Mouse (Mus musculus): Measurements from ENCODE around the gene Speg. TPM values are rescaled to one million over a fixed set of nuclear protein-coding genes. Genes with fewer than 3 reads are reported as not detected.

Speg gene
- polyA plus RNA-seq, 1 experiment from 2014 or later = 20.8 TPM

DNA sequence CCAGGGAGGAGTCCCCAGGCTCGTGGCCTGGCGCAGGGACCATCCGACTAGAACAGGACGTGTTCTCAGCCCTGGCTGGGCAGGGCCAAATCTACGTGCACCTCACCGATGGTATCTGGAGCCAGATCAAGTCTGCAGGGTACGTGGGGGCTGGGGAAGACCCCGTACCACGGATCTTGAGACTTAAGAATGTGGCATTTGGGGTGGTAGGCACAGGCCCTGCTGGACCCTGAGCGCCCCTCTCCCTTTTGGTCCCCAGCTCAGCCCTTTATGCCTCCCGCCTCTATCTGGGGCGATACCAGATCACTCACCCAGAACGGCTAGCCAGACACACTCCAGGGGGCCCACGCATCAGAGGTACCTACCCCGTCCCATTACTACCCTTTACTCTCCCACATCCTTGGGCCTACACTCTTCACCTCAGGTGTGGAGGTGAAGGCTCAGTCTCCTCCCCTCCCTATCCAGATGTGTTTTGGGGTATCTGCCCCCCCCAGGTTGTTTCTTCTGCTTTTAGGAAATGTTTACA, 66.4 kb downstream of the Speg start:
- WGBS = 88% methylated on average over 15 of the region's 15 CpGs
- H3K27me3 ChIP-seq (ENCODE audit: control insufficient read depth, insufficient read depth, low read length) = no peaks in the 10 kb centered on the region
- peaks cover 51% of the 10 kb centered on the region for H3K4me1 ChIP-seq (ENCODE audit: control insufficient read depth, insufficient read depth, low read length)
- no peak for ATAC-seq (ENCODE audit: low read depth)
- no peaks in the 10 kb centered on the region for H3K36me3 ChIP-seq (ENCODE audit: control insufficient read depth, insufficient read depth, low read length)
- 0 out of 2 replicates have a peak overlapping the region, but pooled peaks have one; percentile 80 for H3K27ac ChIP-seq (ENCODE audit: low read depth, low read length)
- no peak overlapping the region for H3K4me2 ChIP-seq (ENCODE audit: low read depth, low read length)
- H3K9ac ChIP-seq (replicated peaks; ENCODE audit: low read depth, low read length) = no peak overlapping the region
- H3K9me3 ChIP-seq (ENCODE audit: control insufficient read depth, low read length) = no peaks in the 10 kb centered on the region
- no peak overlapping the region for H3K4me3 ChIP-seq (ENCODE audit: low read depth, low read length)

GRCm38 (mm10) chr1:75442171-75442570, 67.1 kb downstream of the Speg start:
- H3K9ac ChIP-seq (replicated peaks; ENCODE audit: low read depth, low read length) = no peak overlapping the region
- no peaks in the 10 kb centered on the region for H3K36me3 ChIP-seq (ENCODE audit: control insufficient read depth, insufficient read depth, low read length)
- ATAC-seq (ENCODE audit: low read depth) = no peak
- no peaks in the 10 kb centered on the region for H3K9me3 ChIP-seq (ENCODE audit: control insufficient read depth, low read length)
- H3K27me3 ChIP-seq (ENCODE audit: control insufficient read depth, insufficient read depth, low read length) = no peaks in the 10 kb centered on the region
- H3K4me1 ChIP-seq (ENCODE audit: control insufficient read depth, insufficient read depth, low read length) = peaks cover 52% of the 10 kb centered on the region
- no peak overlapping the region for H3K4me2 ChIP-seq (ENCODE audit: low read depth, low read length)
- WGBS = 85% methylated on average over 9 of the region's 9 CpGs
- no peak overlapping the region for H3K4me3 ChIP-seq (ENCODE audit: low read depth, low read length)
- H3K27ac ChIP-seq (ENCODE audit: low read depth, low read length) = peak overlapping the region; percentile 80

DNA sequence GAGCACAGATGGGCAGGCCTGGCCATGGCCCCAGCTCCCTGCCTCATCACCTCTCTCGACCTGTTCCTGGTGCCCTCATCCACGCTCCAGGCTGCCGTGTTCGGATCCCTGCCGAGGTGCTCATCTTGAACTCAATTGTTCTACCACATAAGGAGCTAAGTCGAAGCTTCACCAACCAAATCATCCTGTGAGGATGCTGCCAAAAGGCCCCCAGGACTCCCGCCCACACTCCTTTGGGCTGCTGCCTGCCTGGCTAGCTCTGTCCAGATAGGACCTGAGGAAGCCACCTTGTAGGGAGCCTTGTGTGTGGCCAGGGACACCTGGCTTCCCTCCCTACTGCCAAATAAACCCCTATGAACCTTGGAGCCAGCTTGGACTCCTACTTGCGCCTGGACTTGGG, 67.7 kb downstream of the Speg start:
- H3K4me3 ChIP-seq (ENCODE audit: low read depth, low read length) = no peak overlapping the region
- H3K9ac ChIP-seq (replicated peaks; ENCODE audit: low read depth, low read length) = no peak overlapping the region
- peaks cover 59% of the 10 kb centered on the region for H3K4me1 ChIP-seq (ENCODE audit: control insufficient read depth, insufficient read depth, low read length)

GRCm38 (mm10) chr1:75443247-75444024, 68.3 kb downstream of the Speg start:
- H3K4me2 ChIP-seq (ENCODE audit: low read depth, low read length) = peak overlapping the region; percentile 25; the same call in 1 of the 2 replicates
- WGBS = 8% methylated on average over 13 of the region's 13 CpGs
- H3K36me3 ChIP-seq (ENCODE audit: control insufficient read depth, insufficient read depth, low read length) = no peaks in the 10 kb centered on the region
- H3K27ac ChIP-seq (ENCODE audit: low read depth, low read length) = peak overlapping the region; percentile 80
- H3K9me3 ChIP-seq (ENCODE audit: control insufficient read depth, low read length) = no peaks in the 10 kb centered on the region
- ATAC-seq (ENCODE audit: low read depth) = peak; percentile 30
- H3K9ac ChIP-seq (replicated peaks; ENCODE audit: low read depth, low read length) = no peak overlapping the region
- no peak overlapping the region for H3K4me3 ChIP-seq (ENCODE audit: low read depth, low read length)
- no peaks in the 10 kb centered on the region for H3K27me3 ChIP-seq (ENCODE audit: control insufficient read depth, insufficient read depth, low read length)
- H3K4me1 ChIP-seq (ENCODE audit: control insufficient read depth, insufficient read depth, low read length) = peaks cover 63% of the 10 kb centered on the region

More for the DNA sequence above, 67.7 kb downstream of the Speg start:
- H3K27me3 ChIP-seq (ENCODE audit: control insufficient read depth, insufficient read depth, low read length) = no peaks in the 10 kb centered on the region
- no peaks in the 10 kb centered on the region for H3K9me3 ChIP-seq (ENCODE audit: control insufficient read depth, low read length)
- WGBS = 32% methylated on average over 8 of the region's 8 CpGs
- no peaks in the 10 kb centered on the region for H3K36me3 ChIP-seq (ENCODE audit: control insufficient read depth, insufficient read depth, low read length)
- no peak overlapping the region for H3K4me2 ChIP-seq (ENCODE audit: low read depth, low read length)
- H3K27ac ChIP-seq (ENCODE audit: low read depth, low read length) = peak overlapping the region; percentile 80
- no peak for ATAC-seq (ENCODE audit: low read depth)

DNA sequence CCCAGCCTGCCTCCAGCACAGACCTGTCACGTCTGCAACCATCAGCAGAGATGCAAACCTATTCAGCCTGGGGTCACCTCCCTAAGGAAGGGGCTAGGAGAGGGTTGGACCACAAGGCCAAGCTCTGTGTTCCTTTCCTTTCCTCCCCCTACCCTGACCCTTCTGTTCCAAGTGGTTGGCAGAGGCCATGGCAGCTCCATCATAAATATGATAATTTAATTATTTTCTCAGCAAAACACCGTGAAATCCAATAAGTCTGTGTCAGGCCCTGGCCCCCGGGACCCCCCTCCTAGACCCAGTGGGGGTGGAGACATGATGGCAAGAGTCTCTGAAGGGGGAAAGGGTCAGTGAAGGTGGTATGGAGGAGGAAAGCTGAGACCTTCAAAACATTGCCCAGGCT, 69.1 kb downstream of the Speg start:
- peaks cover 70% of the 10 kb centered on the region for H3K4me1 ChIP-seq (ENCODE audit: control insufficient read depth, insufficient read depth, low read length)
- H3K36me3 ChIP-seq (ENCODE audit: control insufficient read depth, insufficient read depth, low read length) = no peaks in the 10 kb centered on the region
- H3K9ac ChIP-seq (replicated peaks; ENCODE audit: low read depth, low read length) = no peak overlapping the region
- H3K4me3 ChIP-seq (ENCODE audit: low read depth, low read length) = no peak overlapping the region
- WGBS = 21% methylated on average over 3 of the region's 3 CpGs
- H3K27me3 ChIP-seq (ENCODE audit: control insufficient read depth, insufficient read depth, low read length) = no peaks in the 10 kb centered on the region
- H3K27ac ChIP-seq (ENCODE audit: low read depth, low read length) = peak overlapping the region; percentile 80
- peak overlapping the region; percentile 25; the same call in 1 of the 2 replicates for H3K4me2 ChIP-seq (ENCODE audit: low read depth, low read length)
- ATAC-seq (ENCODE audit: low read depth) = no peak
- H3K9me3 ChIP-seq (ENCODE audit: control insufficient read depth, low read length) = no peaks in the 10 kb centered on the region

GRCm38 (mm10) chr1:75445141-75445701, 70.1 kb downstream of the Speg start:
- peak; percentile 6; the same call in 1 of the 2 replicates for ATAC-seq (ENCODE audit: low read depth)

GRCm38 (mm10) chr1:75445751-75446611, 70.9 kb downstream of the Speg start:
- peak overlapping the region; percentile 74 for H3K27ac ChIP-seq (ENCODE audit: low read depth, low read length)
- under 1% methylated on average over 22 of the region's 22 CpGs for WGBS
- no peaks in the 10 kb centered on the region for H3K9me3 ChIP-seq (ENCODE audit: control insufficient read depth, low read length)
- H3K9ac ChIP-seq (replicated peaks; ENCODE audit: low read depth, low read length) = no peak overlapping the region
- peaks cover 4% of the 10 kb centered on the region for H3K27me3 ChIP-seq (ENCODE audit: control insufficient read depth, insufficient read depth, low read length)
- peak; percentile 3; the same call in 1 of the 2 replicates for ATAC-seq (ENCODE audit: low read depth)
- H3K4me3 ChIP-seq (ENCODE audit: low read depth, low read length) = no peak overlapping the region
- peaks cover 85% of the 10 kb centered on the region for H3K4me1 ChIP-seq (ENCODE audit: control insufficient read depth, insufficient read depth, low read length)
- peak overlapping the region; percentile 32 for H3K4me2 ChIP-seq (ENCODE audit: low read depth, low read length)
- no peaks in the 10 kb centered on the region for H3K36me3 ChIP-seq (ENCODE audit: control insufficient read depth, insufficient read depth, low read length)

More at GRCm38 (mm10) chr1:75445141-75445701, 70.1 kb downstream of the Speg start:
- Histone ChIP-seq H3K9me3 (ENCODE audit: control insufficient read depth, low read length) (no peaks in the 10 kb centered on the region), H3K27ac (ENCODE audit: low read depth, low read length) (peak overlapping the region; percentile 74), H3K36me3 (ENCODE audit: control insufficient read depth, insufficient read depth, low read length) (no peaks in the 10 kb centered on the region), H3K27me3 (ENCODE audit: control insufficient read depth, insufficient read depth, low read length) (no peaks in the 10 kb centered on the region), H3K4me1 (ENCODE audit: control insufficient read depth, insufficient read depth, low read length) (peaks cover 78% of the 10 kb centered on the region), H3K4me3 (ENCODE audit: low read depth, low read length) (no peak overlapping the region), H3K4me2 (ENCODE audit: low read depth, low read length) (peak overlapping the region; percentile 32; the same call in 1 of the 2 replicates), H3K9ac (replicated peaks; ENCODE audit: low read depth, low read length) (no peak overlapping the region)
- 7% methylated on average over 8 of the region's 9 CpGs for WGBS

GRCm38 (mm10) chr1:75446656-75447055, 71.6 kb downstream of the Speg start:
- H3K9ac ChIP-seq (replicated peaks; ENCODE audit: low read depth, low read length) = no peak overlapping the region
- peaks cover 88% of the 10 kb centered on the region for H3K4me1 ChIP-seq (ENCODE audit: control insufficient read depth, insufficient read depth, low read length)
- peaks cover 4% of the 10 kb centered on the region for H3K27me3 ChIP-seq (ENCODE audit: control insufficient read depth, insufficient read depth, low read length)
- H3K27ac ChIP-seq (ENCODE audit: low read depth, low read length) = peak overlapping the region; percentile 74
- H3K9me3 ChIP-seq (ENCODE audit: control insufficient read depth, low read length) = no peaks in the 10 kb centered on the region
- no peaks in the 10 kb centered on the region for H3K36me3 ChIP-seq (ENCODE audit: control insufficient read depth, insufficient read depth, low read length)
- no peak overlapping the region for H3K4me3 ChIP-seq (ENCODE audit: low read depth, low read length)
- 2% methylated on average over 20 of the region's 20 CpGs for WGBS
- no peak for ATAC-seq (ENCODE audit: low read depth)
- H3K4me2 ChIP-seq (ENCODE audit: low read depth, low read length) = peak overlapping the region; percentile 32; the same call in 1 of the 2 replicates
